Mouse (Mus musculus) cerebellum, adult 2 months (tissue): ENCODE data around the gene Rftn2.

Experiments
- CTCF ChIP-seq: fragments of 200-500 bp; IDR thresholded peaks from 2 replicates; pipeline ENCODE4 v1.5.1; 2011; ENCODE audit warnings: low read depth, mild to moderate bottlenecking, control low read depth, low read length, moderate library complexity, borderline replicate concordance; ENCODE audit not compliant: insufficient read depth
- POLR2A ChIP-seq: fragments of 200-500 bp; IDR thresholded peaks from 2 replicates; pipeline ENCODE4 v1.6.1; 2011; ENCODE audit warnings: low read length, control low read depth, borderline replicate concordance; ENCODE audit not compliant: insufficient read depth

GRCm38 (mm10) chr1:55264385-55264784 lies 37.8 kb upstream of the Rftn2 start:
- TF ChIP-seq CTCF (no peak), POLR2A (no peak)
